Mouse (Mus musculus) lung, adult 2 months (tissue): Measurements from ENCODE around the gene Pon2. TPM values are rescaled to one million over a fixed set of nuclear protein-coding genes. Genes with fewer than 3 reads are reported as not detected.

ENCODE experiments used
- DNase-seq: peaks from one replicate; pipeline ENCODE4 v3.0.0; 2022
- H3K4me1 ChIP-seq: fragments of 200-500 bp; 2 replicates; pipeline ENCODE4 v1.6.1; 2011; ENCODE audit warnings: low read length; ENCODE audit not compliant: control insufficient read depth, insufficient read depth
- H3K4me3 ChIP-seq: fragments of 200-500 bp; replicated peaks from 2 replicates; pipeline ENCODE3; 2011; ENCODE audit warnings: low read depth, mild to moderate bottlenecking, control low read depth, low read length; ENCODE audit errors: extremely low read depth
- CTCF ChIP-seq: fragments of 200-500 bp; IDR thresholded peaks from 2 replicates; pipeline ENCODE4 v1.5.1; 2011; ENCODE audit warnings: mild to moderate bottlenecking, low read length, control low read depth; ENCODE audit not compliant: insufficient read depth
- POLR2A ChIP-seq: fragments of 200-500 bp; IDR thresholded peaks from 2 replicates; pipeline ENCODE4 v1.6.1; 2011; ENCODE audit warnings: low read depth, mild to moderate bottlenecking, control low read depth, low read length, borderline replicate concordance; ENCODE audit errors: extremely low read depth
- WGBS: fragments of 180-500 bp; shearing (Covaris S2); methylation state at CpG from one replicate; pipeline ENCODE4 v1.1.7; 2018; 5-methylcytosine and 5-hydroxymethylcytosine counted together
- polyA plus RNA-seq: library from polyadenylated mRNA; depleted of rRNA; stranded (reverse); fragments of >200 nt; gene quantifications from 2 replicates; pipeline ENCODE4 v1.2.3, GENCODE M21; 2012

Gene Pon2
- polyA plus RNA-seq, 1 experiment: 38.2 TPM

DNA sequence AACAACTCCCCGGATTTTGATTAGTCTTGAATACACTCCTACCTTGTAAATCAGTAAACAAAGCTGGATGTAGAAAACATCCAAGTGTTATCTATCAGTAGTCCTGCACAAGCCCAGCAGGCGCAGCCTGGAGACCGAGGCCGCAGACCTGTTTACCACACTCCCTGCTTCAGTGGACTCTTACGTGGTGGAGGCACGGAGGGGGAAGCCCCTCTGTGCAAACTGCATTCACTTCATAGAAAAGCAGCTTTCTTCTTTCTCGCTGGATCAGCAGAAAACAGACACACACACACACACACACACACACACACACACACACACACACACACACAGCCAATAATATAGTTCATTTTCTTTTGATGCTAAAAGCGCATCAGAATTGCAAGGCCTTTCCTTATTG lies 33.5 kb downstream of the Pon2 start:
- 58% methylated on average over 8 of the region's 8 CpGs for WGBS
- Histone ChIP-seq H3K4me3 (no peak overlapping the region), H3K4me1 (no peaks in the 10 kb centered on the region; the same call in 1 of the 2 replicates)
- TF ChIP-seq CTCF (no peak), POLR2A (no peak)
- DNase-seq: no peak

DNA sequence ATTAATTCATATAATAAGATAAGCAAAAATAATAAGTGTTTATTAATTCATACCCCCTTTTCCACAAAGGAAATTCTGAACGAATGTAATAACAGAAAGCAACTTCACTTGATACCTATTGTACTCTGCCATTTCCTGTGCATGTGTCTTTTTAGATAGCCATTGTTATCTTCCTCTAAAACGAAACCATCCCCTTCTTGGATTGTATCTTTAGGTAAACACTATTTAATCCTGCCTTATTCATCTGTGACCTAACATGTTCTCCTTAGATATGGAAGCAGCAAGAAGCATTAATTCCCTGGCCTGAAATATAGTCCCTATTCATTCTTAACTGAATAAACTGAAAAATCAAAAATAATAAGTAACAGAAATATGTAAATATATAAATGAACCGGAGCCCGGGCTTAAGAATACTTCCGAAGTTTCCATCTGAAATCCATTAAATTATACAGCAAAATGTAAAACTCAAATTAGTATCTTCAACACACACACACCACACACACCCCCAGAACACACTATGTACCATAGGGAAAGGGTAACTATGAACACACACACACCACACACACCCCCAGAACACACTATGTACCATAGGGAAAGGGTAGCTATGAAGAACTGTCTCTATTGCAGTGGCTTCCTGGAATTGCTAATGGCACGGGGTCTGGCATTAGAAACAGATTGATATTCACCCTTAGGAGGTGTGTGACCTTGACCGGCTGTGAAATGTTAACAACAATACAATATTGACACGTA lies 34.8 kb downstream of the Pon2 start:
- 59% methylated on average over 8 of the region's 8 CpGs for WGBS
- no peak for DNase-seq
- no peak overlapping the region for H3K4me3 ChIP-seq
- no peaks in the 10 kb centered on the region; the same call in 1 of the 2 replicates for H3K4me1 ChIP-seq
- no peak for TF ChIP-seq POLR2A
- no peak for TF ChIP-seq CTCF

DNA sequence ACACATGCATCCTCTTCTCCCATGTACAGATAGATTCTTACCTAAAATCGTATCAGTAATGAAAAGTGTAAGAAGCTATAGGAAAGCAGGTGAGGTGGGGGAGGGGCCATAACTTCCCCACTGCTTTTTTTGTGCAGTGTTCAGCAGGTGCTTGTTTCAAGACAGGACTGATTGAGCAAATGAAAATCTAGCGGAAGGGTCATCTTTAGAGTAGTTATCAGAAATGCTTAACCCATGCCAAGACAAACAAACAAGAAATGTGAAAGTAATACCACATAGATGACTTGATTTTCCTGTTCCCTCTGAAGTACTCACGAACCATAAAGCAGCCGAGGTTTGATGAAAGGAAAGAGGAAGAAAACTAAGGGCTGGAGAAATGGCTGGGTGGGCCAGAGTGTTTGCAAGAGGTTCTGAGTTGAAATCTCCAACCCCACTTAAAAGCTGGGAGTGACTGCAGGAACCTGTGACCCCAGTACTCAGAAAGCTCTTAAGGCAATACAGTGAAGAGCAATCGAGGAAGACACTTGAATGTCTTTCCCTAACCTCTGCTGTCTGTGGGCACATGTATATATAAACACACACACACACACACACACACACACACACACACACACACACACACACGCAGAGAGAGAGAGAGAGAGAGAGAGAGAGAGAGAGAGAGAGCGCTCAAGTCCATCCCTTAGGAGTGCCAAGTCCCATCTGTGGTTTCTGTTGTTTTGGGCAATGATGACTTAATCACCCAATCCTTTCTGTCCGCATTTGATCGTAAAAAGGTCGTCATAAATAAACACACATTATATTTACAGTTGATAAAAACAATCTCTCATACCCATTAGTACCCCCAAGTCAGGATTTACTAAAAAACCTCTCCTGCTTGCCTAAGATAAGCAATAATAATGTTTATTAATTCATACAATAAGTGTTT lies 35.7 kb downstream of the Pon2 start:
- no peak for DNase-seq

DNA sequence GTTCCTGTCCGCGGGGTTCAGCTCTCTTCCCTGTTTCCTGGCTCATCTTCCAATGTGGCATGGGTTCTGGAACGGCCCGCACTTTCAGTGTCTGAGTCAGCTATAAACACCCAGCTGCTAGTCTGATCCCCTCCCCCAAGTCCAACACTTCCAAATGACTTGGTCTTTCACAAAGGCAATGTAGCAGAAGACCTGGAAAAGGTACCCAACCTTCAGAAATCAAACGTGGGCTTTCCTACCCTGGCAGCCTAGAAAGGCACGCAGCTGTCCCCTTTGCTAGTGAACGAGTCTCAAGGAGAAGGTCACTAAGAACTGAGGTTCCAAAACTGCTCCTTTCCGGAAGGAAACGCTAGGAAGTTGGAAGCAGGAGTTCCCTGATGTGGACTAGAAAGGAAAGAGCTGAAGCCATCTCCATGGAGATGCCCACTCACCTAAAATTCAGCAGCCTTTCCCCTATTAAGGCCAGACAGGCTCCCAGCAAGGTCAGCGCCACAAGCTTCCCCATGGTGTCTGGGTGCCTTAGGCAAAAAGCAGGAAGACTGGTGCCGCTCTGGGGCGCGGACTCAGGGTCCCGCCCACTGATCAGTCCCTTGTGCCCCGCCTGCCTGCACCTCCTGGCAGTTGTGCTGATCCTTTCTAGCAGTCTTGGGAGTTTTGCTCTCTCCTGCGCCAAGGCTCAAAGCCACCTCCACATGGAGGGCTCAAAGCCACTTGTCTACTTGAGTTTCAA lies 42.4 kb downstream of the Pon2 start, which contains the start of gene Pon3:
Pon3 (minus strand) TSS at position 565 of the 730 bp plus-strand sequence.
- no peak for TF ChIP-seq CTCF
- peak; percentile 87; the same call in 1 of the 2 replicates for TF ChIP-seq POLR2A
- Histone ChIP-seq H3K4me1 (no peaks in the 10 kb centered on the region), H3K4me3 (peak within 1 kb of the TSS; percentile 54)
- 2% methylated on average over 16 of the region's 16 CpGs for WGBS
- DNase-seq: peak; percentile 75

More for the DNA sequence above, 35.7 kb downstream of the Pon2 start:
- 38% methylated on average over 9 of the region's 10 CpGs for WGBS
- H3K4me1 ChIP-seq: no peaks in the 10 kb centered on the region; the same call in 1 of the 2 replicates
- H3K4me3 ChIP-seq: no peak overlapping the region
- TF ChIP-seq CTCF (no peak), POLR2A (no peak)

DNA sequence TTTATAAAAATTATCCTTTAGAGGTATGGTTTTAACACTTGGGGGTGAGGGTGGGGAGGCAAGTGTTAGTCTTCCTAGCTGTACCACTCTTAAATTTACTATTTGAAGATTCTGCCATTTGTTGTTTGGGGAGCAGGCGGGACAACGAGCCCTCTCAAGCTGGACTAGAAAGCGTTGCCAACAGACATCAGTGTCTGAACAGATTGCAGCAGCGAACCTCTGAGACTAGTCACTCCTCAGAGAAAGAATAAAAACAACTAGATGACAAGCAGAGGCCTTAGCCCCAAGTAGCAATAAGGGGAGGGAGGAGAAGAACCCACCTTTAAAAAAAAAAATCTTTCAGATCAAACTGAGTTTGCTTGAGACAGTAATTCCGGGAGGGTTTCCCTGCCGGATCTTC lies 43.0 kb downstream of the Pon2 start:
- 9% methylated on average over 6 of the region's 6 CpGs for WGBS
- peaks cover 1% of the 10 kb centered on the region; the same call in 1 of the 2 replicates for H3K4me1 ChIP-seq
- no peak for DNase-seq
- H3K4me3 ChIP-seq: peak overlapping the region; percentile 54
- no peak for TF ChIP-seq POLR2A
- no peak for TF ChIP-seq CTCF

DNA sequence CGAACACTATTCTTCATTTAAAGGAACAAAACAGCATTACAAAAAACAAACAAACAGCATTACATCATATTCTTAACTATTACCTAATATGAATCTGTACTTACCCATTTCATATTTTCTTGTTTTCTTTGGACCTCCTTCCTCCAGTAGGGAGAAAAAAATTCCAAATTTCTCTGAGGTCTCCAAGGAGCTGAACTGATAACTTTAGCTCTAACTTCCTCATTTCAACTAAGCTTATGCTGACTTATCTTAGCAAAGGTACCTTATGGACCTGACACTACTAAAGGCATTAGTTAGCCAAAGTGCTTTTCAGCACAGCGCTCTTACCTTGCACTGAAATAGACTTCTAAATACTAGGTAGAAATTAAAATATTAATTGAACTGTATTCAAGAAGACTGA lies 43.4 kb downstream of the Pon2 start:
- 81% methylated on average over 2 of the region's 2 CpGs for WGBS
- DNase-seq: no peak
- peak overlapping the region; percentile 40 for H3K4me3 ChIP-seq
- H3K4me1 ChIP-seq: peaks cover 3% of the 10 kb centered on the region; the same call in 1 of the 2 replicates
- TF ChIP-seq POLR2A (no peak), CTCF (no peak)

DNA sequence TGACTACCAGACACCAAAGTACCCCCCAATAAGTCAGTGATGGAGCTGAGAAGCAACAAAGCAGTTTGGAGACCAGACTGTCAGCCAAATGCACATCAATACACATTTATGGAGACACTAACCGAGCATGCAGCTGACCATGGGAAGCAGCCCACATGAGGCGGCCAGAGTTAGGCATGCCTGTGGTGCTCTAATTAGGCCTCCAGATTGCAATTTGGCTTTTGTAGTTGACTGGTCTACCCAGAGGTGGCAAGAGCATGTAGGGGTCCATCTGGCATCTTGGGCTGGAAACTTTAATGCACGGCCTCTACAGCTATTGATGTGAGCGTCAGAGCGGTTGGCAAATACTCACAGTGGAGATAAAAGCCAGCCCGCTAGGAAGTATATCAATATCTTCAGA lies 52.3 kb downstream of the Pon2 start:
- no peak overlapping the region for H3K4me3 ChIP-seq
- 93% methylated on average over 6 of the region's 6 CpGs for WGBS
- H3K4me1 ChIP-seq: peaks cover 3% of the 10 kb centered on the region; the same call in 1 of the 2 replicates
- no peak for DNase-seq
- TF ChIP-seq CTCF (no peak), POLR2A (no peak)

DNA sequence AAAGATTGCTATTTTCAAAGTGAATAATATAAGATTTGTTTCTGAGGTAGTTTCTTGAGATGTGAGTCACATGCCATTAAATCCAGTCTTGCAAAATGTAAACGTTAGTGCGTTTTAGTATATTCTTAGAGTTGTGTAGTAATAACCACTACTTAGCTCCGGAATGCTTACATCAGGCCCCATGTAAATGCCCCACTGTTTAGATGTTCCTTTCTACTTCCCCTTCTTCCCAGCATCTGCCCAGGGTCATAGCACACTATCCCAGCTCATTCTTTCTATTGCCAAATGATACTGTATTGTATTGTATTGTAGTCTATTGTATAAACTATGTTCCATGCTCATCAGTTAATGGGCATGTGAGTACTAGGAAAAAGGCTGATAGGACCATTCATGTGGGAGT lies 59.5 kb downstream of the Pon2 start:
- no peak for TF ChIP-seq POLR2A
- TF ChIP-seq CTCF: no peak
- no peak for DNase-seq
- no peaks in the 10 kb centered on the region for H3K4me1 ChIP-seq
- 73% methylated on average over 3 of the region's 3 CpGs for WGBS
- no peak overlapping the region for H3K4me3 ChIP-seq

DNA sequence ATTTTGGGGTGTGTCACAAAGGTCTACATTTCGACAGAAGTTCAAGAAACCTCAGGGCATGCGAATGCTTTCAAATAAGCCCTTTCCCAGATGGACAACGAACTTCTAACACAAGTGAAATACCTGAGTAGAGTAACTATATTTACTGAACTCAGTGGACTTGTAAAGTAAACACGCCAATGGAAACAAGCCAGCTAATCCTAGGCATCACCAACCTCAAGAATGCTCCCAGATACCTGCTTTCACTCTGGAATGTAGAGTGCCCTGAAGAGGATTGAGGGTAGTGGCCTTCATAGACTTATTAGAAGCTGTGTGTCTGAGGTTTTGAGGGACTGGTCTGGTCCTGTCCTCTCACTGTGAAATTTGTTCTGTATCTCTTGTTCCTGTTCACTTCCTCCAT lies 60.7 kb downstream of the Pon2 start:
- TF ChIP-seq POLR2A (no peak), CTCF (no peak)

More for the DNA sequence above, 60.7 kb downstream of the Pon2 start:
- H3K4me1 ChIP-seq: no peaks in the 10 kb centered on the region
- WGBS: 79% methylated on average over 4 of the region's 4 CpGs
- no peak for DNase-seq
- H3K4me3 ChIP-seq: no peak overlapping the region
